Mouse (Mus musculus) T-helper 1 cell (primary cell): Measurements from ENCODE around the gene 1810030O07Rik.
"Not testable (repeated sequence)": the region's sequence is repeated elsewhere in the genome, so short reads cannot be mapped to it uniquely, and the experiment has no call there.

Experiments used
- in situ Hi-C: fragments of 300-600 bp; cut with MboI, MseI; formaldehyde crosslinking; loops from one replicate; pipeline ENCODE4 v1.15.1; 2025; ENCODE audit warnings: high pct_unique_total_duplicates

The 1810030O07Rik gene

GRCm38 (mm10) chrX:12673054-12673775 is at the start of gene 1810030O07Rik:
TSS of gene 1810030O07Rik (minus strand) at chrX:12673668.
- in situ Hi-C loops: no loop called here

GRCm38 (mm10) chrX:12716036-12716435 is 42.6 kb upstream of the 1810030O07Rik start:
- in situ Hi-C loops: loop anchor here (10.0 kb wide), 1 partner anchor 399 kb away; no protein-coding TSS in a partner anchor

GRCm38 (mm10) chrX:12713796-12714195 is 40.3 kb upstream of the 1810030O07Rik start:
- in situ Hi-C loops: loop anchor here (10.0 kb wide), 1 partner anchor 401 kb away; no protein-coding TSS in a partner anchor

GRCm38 (mm10) chrX:12686910-12687309 is 13.4 kb upstream of the 1810030O07Rik start:
- in situ Hi-C loops: no loop called here

- in situ Hi-C loops: no loop called here
These were observed 12.6 kb upstream of the 1810030O07Rik start for GRCm38 (mm10) chrX:12686071-12686470.

- in situ Hi-C loops: no loop called here
These were observed 3.9 kb upstream of the 1810030O07Rik start for GRCm38 (mm10) chrX:12677396-12677795.

GRCm38 (mm10) chrX:12653879-12654278 is 19.6 kb downstream of the 1810030O07Rik start:
- in situ Hi-C loops: no loop called here

- in situ Hi-C loops: no loop called here
These were observed 21.6 kb downstream of the 1810030O07Rik start for GRCm38 (mm10) chrX:12651906-12652305.

- in situ Hi-C loops: no loop called here
These were observed 27.8 kb downstream of the 1810030O07Rik start for GRCm38 (mm10) chrX:12645531-12646304.

GRCm38 (mm10) chrX:12644976-12645375 is 28.5 kb downstream of the 1810030O07Rik start:
- in situ Hi-C loops: no loop called here

- in situ Hi-C loops: no loop called here
These were observed 48.3 kb downstream of the 1810030O07Rik start for GRCm38 (mm10) chrX:12625131-12625530.

- in situ Hi-C loops: not testable (repeated sequence)
These were observed 61.1 kb downstream of the 1810030O07Rik start for GRCm38 (mm10) chrX:12612360-12612759.

GRCm38 (mm10) chrX:12611211-12611610 is 62.3 kb downstream of the 1810030O07Rik start:
- in situ Hi-C loops: no loop called here

GRCm38 (mm10) chrX:12610541-12610940 is 62.9 kb downstream of the 1810030O07Rik start:
- in situ Hi-C loops: not testable (repeated sequence)
